Mouse (Mus musculus): ENCODE results near the gene St7. TPM values are rescaled to one million over a fixed set of nuclear protein-coding genes. Genes with fewer than 3 reads are reported as not detected.
"Not testable (repeated sequence)": the region's sequence is repeated elsewhere in the genome, so short reads cannot be mapped to it uniquely, and the experiment has no call there.

Gene St7
- polyA plus RNA-seq, 1 experiment: 8.4 TPM

- H3K36me3 ChIP-seq (ENCODE audit: control insufficient read depth, insufficient read depth): peaks cover 6% of the 10 kb centered on the region
- peaks cover 5% of the 10 kb centered on the region for H3K79me3 ChIP-seq (ENCODE audit: low read depth)
- H3K27me3 ChIP-seq (ENCODE audit: control insufficient read depth, insufficient read depth, insufficient read length): no peaks in the 10 kb centered on the region
- no peak overlapping the region for H3ac ChIP-seq (ENCODE audit: control insufficient read depth, insufficient read length, low read depth)
- H3K4me3 ChIP-seq (ENCODE audit: insufficient read depth, poor library complexity, severe bottlenecking): no peak overlapping the region
- TF ChIP-seq MYOD1 (IDR thresholded peaks at IDR 0.05; ENCODE audit: control insufficient read depth, insufficient read length, low read depth) (no peak), FOSL1 (IDR thresholded peaks at IDR 0.05; ENCODE audit: insufficient read depth, low read length, poor library complexity, severe bottlenecking) (no peak), MYOG (IDR thresholded peaks at IDR 0.05; ENCODE audit: control insufficient read depth, extremely low read depth, insufficient read length) (no peak), CTCF (IDR thresholded peaks at IDR 0.05; ENCODE audit: control insufficient read depth, insufficient read depth, insufficient read length) (peak; percentile 5)
- H3K79me2 ChIP-seq (ENCODE audit: control insufficient read depth, insufficient read depth): peaks cover 13% of the 10 kb centered on the region
These were observed 3.6 kb downstream of the St7 start for GRCm38 (mm10) chr6:17696321-17696734.

DNA sequence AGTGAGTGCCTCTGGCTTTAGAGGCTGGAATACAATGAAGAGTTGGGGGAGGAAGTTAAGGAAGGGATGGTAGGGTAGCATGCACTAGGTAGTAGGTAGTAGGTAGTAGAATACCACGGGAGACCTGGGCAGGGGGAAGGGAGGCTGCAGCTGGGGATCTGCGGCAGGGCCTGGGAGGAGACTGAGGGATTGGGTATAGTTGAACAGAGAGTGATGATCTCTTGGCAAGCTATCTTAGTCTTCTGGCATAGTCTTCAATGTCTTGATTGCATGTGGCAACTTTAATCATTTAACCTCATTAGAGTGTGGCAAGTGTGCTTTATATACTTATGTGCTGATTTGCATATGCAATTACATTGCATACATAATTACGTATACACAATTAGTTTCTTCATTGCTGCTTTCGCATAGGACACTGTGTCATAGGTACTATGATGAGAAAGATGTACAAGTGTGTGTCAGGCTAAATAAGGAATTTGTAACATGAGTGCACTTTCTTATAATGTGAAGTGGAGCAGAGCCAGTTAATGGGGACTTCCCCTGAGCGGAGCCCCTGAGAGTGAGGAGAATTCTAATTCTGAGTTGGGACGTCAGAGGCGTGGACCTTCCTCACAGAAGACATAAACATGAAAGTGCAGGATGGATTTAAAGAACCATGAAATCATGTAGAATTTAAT is 8.3 kb downstream of the St7 start:
- no peak overlapping the region for H3ac ChIP-seq (ENCODE audit: control insufficient read depth, insufficient read length, low read depth)
- peaks cover 6% of the 10 kb centered on the region for H3K36me3 ChIP-seq (ENCODE audit: control insufficient read depth, insufficient read depth)
- no peak overlapping the region for H3K4me3 ChIP-seq (ENCODE audit: insufficient read depth, poor library complexity, severe bottlenecking)
- peaks cover 7% of the 10 kb centered on the region for H3K79me3 ChIP-seq (ENCODE audit: low read depth)
- TF ChIP-seq MAX (IDR thresholded peaks at IDR 0.05) (no peak), CEBPB (IDR thresholded peaks at IDR 0.05; ENCODE audit: low read depth) (no peak), MYOD1 (IDR thresholded peaks at IDR 0.05; ENCODE audit: control insufficient read depth, insufficient read length, low read depth) (no peak), MYOG (IDR thresholded peaks at IDR 0.05; ENCODE audit: control insufficient read depth, extremely low read depth, insufficient read length) (no peak), FOSL1 (IDR thresholded peaks at IDR 0.05; ENCODE audit: insufficient read depth, low read length, poor library complexity, severe bottlenecking) (no peak), USF1 (IDR thresholded peaks at IDR 0.05; ENCODE audit: low read depth) (no peak), CTCF (IDR thresholded peaks at IDR 0.05; ENCODE audit: control insufficient read depth, insufficient read depth, insufficient read length) (no peak)
- H3K79me2 ChIP-seq (ENCODE audit: control insufficient read depth, insufficient read depth): peaks cover 13% of the 10 kb centered on the region
- H3K27me3 ChIP-seq (ENCODE audit: control insufficient read depth, insufficient read depth, insufficient read length): no peaks in the 10 kb centered on the region

DNA sequence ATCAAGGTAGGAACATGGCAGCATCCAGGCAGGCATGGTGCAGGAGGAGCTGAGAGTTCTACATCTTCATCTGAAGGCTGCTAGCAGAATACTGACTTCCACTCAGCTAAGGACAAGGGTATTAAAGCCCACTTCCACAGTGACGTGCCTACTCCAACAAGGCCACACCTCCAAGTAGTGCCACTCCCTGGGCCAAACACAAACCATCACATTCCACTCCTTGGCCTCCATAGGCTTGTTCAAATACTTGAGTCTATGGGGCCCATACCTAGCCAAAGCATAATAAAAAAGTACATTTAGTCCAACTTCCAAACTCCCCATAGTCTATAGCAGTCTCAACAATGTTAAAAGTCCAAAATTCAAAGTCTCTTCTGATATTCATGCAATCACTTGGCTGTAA is 11.3 kb downstream of the St7 start:
- H3K4me3 ChIP-seq (ENCODE audit: insufficient read depth, poor library complexity, severe bottlenecking); H3ac ChIP-seq (ENCODE audit: control insufficient read depth, insufficient read length, low read depth); H3K79me2 ChIP-seq (ENCODE audit: control insufficient read depth, insufficient read depth); H3K79me3 ChIP-seq (ENCODE audit: low read depth); H3K36me3 ChIP-seq (ENCODE audit: control insufficient read depth, insufficient read depth); H3K27me3 ChIP-seq (ENCODE audit: control insufficient read depth, insufficient read depth, insufficient read length): not testable (repeated sequence)

DNA sequence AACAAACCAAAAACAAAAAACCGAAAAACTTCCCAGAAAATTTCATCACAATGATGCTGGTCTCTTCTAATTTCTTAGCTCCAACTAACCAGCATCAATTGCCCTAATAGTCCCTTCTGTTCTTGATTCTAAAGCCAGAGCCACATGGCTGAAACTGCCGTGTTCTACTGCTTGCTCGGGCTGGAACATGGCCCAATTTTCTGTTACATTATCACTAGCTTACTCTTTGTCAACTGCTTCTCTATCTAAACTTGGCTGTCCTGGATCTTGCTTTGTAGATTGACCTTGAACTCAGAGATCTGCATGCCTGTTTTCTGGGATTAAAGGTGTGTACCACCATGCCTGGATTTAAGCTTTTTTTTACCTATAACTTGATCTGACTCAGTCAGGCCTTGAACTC is 13.2 kb downstream of the St7 start:
- H3K79me3 ChIP-seq (ENCODE audit: low read depth): peaks cover 2% of the 10 kb centered on the region
- H3K27me3 ChIP-seq (ENCODE audit: control insufficient read depth, insufficient read depth, insufficient read length): no peaks in the 10 kb centered on the region
- H3K4me3 ChIP-seq (ENCODE audit: insufficient read depth, poor library complexity, severe bottlenecking): no peak overlapping the region
- no peak overlapping the region for H3ac ChIP-seq (ENCODE audit: control insufficient read depth, insufficient read length, low read depth)
- TF ChIP-seq MYOD1 (IDR thresholded peaks at IDR 0.05; ENCODE audit: control insufficient read depth, insufficient read length, low read depth) (no peak), CTCF (IDR thresholded peaks at IDR 0.05; ENCODE audit: control insufficient read depth, insufficient read depth, insufficient read length) (no peak), FOSL1 (IDR thresholded peaks at IDR 0.05; ENCODE audit: insufficient read depth, low read length, poor library complexity, severe bottlenecking) (no peak), CEBPB (IDR thresholded peaks at IDR 0.05; ENCODE audit: low read depth) (no peak), MYOG (IDR thresholded peaks at IDR 0.05; ENCODE audit: control insufficient read depth, extremely low read depth, insufficient read length) (no peak), MAX (IDR thresholded peaks at IDR 0.05) (no peak)
- H3K36me3 ChIP-seq (ENCODE audit: control insufficient read depth, insufficient read depth): no peaks in the 10 kb centered on the region
- no peaks in the 10 kb centered on the region for H3K79me2 ChIP-seq (ENCODE audit: control insufficient read depth, insufficient read depth)

DNA sequence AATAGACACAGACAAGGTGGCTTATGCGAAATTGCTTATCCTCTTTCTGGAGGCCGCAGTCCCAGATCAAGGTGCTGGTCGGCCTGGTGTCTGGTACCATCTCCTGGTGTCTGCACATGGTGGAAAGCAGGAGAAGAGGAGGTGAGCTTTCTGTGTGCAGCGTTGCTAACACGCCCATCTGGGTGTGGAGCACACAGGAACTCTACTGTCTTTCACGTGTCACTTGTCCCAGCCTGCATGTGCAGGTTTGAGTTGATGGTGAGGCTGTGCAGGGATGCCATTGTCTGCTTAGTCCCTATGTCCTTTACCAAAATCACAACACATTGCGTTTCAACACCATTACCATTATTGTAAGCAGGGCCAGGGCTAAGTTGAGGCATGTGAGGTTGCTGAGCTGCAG is 26.2 kb downstream of the St7 start:
- Histone ChIP-seq H3K79me3 (ENCODE audit: low read depth) (no peaks in the 10 kb centered on the region), H3ac (ENCODE audit: control insufficient read depth, insufficient read length, low read depth) (no peak overlapping the region), H3K4me3 (ENCODE audit: insufficient read depth, poor library complexity, severe bottlenecking) (no peak overlapping the region), H3K36me3 (ENCODE audit: control insufficient read depth, insufficient read depth) (no peaks in the 10 kb centered on the region), H3K79me2 (ENCODE audit: control insufficient read depth, insufficient read depth) (no peaks in the 10 kb centered on the region), H3K27me3 (ENCODE audit: control insufficient read depth, insufficient read depth, insufficient read length) (no peaks in the 10 kb centered on the region)
- TF ChIP-seq MYOD1 (IDR thresholded peaks at IDR 0.05; ENCODE audit: control insufficient read depth, insufficient read length, low read depth) (no peak), CTCF (IDR thresholded peaks at IDR 0.05; ENCODE audit: control insufficient read depth, insufficient read depth, insufficient read length) (no peak), FOSL1 (IDR thresholded peaks at IDR 0.05; ENCODE audit: insufficient read depth, low read length, poor library complexity, severe bottlenecking) (no peak)

DNA sequence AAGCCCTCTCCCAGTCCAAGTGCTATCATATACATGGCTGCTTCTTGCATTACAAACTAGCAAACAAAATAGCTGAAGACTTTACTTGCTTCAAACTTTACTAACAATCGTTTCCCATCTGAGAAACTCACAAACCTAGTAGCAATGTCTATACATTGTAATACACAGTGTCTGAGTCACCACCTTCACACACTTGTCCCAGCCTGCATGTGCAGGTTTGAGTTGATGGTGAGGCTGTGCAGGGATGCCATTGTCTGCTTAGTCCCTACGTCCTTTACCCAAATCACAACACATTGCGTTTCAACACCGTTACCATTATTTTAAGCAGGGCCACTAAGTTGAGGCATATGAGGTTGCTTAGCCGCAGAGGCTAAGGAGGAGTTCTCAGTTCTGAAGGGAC is 26.7 kb downstream of the St7 start:
- Histone ChIP-seq H3K36me3 (ENCODE audit: control insufficient read depth, insufficient read depth) (no peaks in the 10 kb centered on the region), H3K4me3 (ENCODE audit: insufficient read depth, poor library complexity, severe bottlenecking) (no peak overlapping the region), H3K27me3 (ENCODE audit: control insufficient read depth, insufficient read depth, insufficient read length) (no peaks in the 10 kb centered on the region), H3K79me3 (ENCODE audit: low read depth) (no peaks in the 10 kb centered on the region), H3ac (ENCODE audit: control insufficient read depth, insufficient read length, low read depth) (no peak overlapping the region), H3K79me2 (ENCODE audit: control insufficient read depth, insufficient read depth) (no peaks in the 10 kb centered on the region)
- no peak for TF ChIP-seq MAX (IDR thresholded peaks at IDR 0.05)
- TF ChIP-seq MYOG (IDR thresholded peaks at IDR 0.05; ENCODE audit: control insufficient read depth, extremely low read depth, insufficient read length): no peak
- no peak for TF ChIP-seq CTCF (IDR thresholded peaks at IDR 0.05; ENCODE audit: control insufficient read depth, insufficient read depth, insufficient read length)
- no peak for TF ChIP-seq FOSL1 (IDR thresholded peaks at IDR 0.05; ENCODE audit: insufficient read depth, low read length, poor library complexity, severe bottlenecking)
- TF ChIP-seq CEBPB (IDR thresholded peaks at IDR 0.05; ENCODE audit: low read depth): no peak
